Mouse (Mus musculus): Measurements from ENCODE around the gene Zswim3.
"Not testable (repeated sequence)": the region's sequence is repeated elsewhere in the genome, so short reads cannot be mapped to it uniquely, and the experiment has no call there.

Zswim3 gene

GRCm38 (mm10) chr2:164835164-164835563, 30.3 kb downstream of the Zswim3 start:
- intact Hi-C loops (cut with DNase I): no loop called here

- intact Hi-C loops (cut with DNase I): no loop called here
Observed at GRCm38 (mm10) chr2:164845782-164846181, 40.9 kb downstream of the Zswim3 start.

- intact Hi-C loops (cut with DNase I): no loop called here
Observed at GRCm38 (mm10) chr2:164850061-164850460, 45.2 kb downstream of the Zswim3 start.

GRCm38 (mm10) chr2:164855572-164855971, 50.7 kb downstream of the Zswim3 start:
- intact Hi-C loops (cut with DNase I): not testable (repeated sequence)

- intact Hi-C loops (cut with DNase I): no loop called here
Observed at GRCm38 (mm10) chr2:164856309-164857100, 51.6 kb downstream of the Zswim3 start.

- intact Hi-C loops (cut with DNase I): no loop called here
Observed at GRCm38 (mm10) chr2:164857101-164857821, 52.4 kb downstream of the Zswim3 start, which contains the start of gene Pltp. Gene Pltp, minus strand, starts transcription at chr2:164857711.

- intact Hi-C loops (cut with DNase I): no loop called here
Observed at GRCm38 (mm10) chr2:164857842-164858553, 53.1 kb downstream of the Zswim3 start.

GRCm38 (mm10) chr2:164859155-164859554, 54.3 kb downstream of the Zswim3 start:
- intact Hi-C loops (cut with DNase I): no loop called here

- intact Hi-C loops (cut with DNase I): no loop called here
Observed at GRCm38 (mm10) chr2:164859640-164860432, 54.9 kb downstream of the Zswim3 start.

GRCm38 (mm10) chr2:164861094-164861493, 56.2 kb downstream of the Zswim3 start:
- intact Hi-C loops (cut with DNase I): no loop called here

- intact Hi-C loops (cut with DNase I): no loop called here
Observed at GRCm38 (mm10) chr2:164862179-164862861, 57.4 kb downstream of the Zswim3 start.

GRCm38 (mm10) chr2:164863411-164863810, 58.5 kb downstream of the Zswim3 start:
- intact Hi-C loops (cut with DNase I): not testable (repeated sequence)

GRCm38 (mm10) chr2:164864593-164864992, 59.7 kb downstream of the Zswim3 start:
- intact Hi-C loops (cut with DNase I): no loop called here

GRCm38 (mm10) chr2:164866741-164867551, 62.0 kb downstream of the Zswim3 start:
- intact Hi-C loops (cut with DNase I): no loop called here

GRCm38 (mm10) chr2:164867566-164867965, 62.7 kb downstream of the Zswim3 start:
- intact Hi-C loops (cut with DNase I): no loop called here

- intact Hi-C loops (cut with DNase I): no loop called here
Observed at GRCm38 (mm10) chr2:164868491-164868890, 63.6 kb downstream of the Zswim3 start.

Measured in adrenal gland (tissue).